Mouse (Mus musculus) heart, postnatal 0 days (tissue): ENCODE measurements around the gene Samd5. TPM values are rescaled to one million over a fixed set of nuclear protein-coding genes. Genes with fewer than 3 reads are reported as not detected.

Source experiments
- ATAC-seq: fragments of 200-750 bp; cut with Nextera tagmentation; 2 replicates; pipeline ENCODE4 v1.8.0; 2017; ENCODE audit warnings: low read depth, moderate number of reproducible peaks, moderate library complexity; ENCODE audit not compliant: insufficient read depth
- DNase-seq: peaks from one replicate; pipeline ENCODE4 v3.0.0-alpha.2; 2016; ENCODE audit warnings: low spot score
- H3K27ac ChIP-seq: fragments of 300-500 bp; sonication (generic); 2 replicates; pipeline ENCODE4 v1.5.1; 2014; ENCODE audit warnings: low read depth, mild to moderate bottlenecking
- H3K27me3 ChIP-seq: fragments of 300-500 bp; sonication (generic); 2 replicates; pipeline ENCODE4 v1.6.1; 2014; ENCODE audit warnings: low read length, mixed read lengths; ENCODE audit not compliant: control insufficient read depth, insufficient read depth
- H3K36me3 ChIP-seq: fragments of 300-500 bp; sonication (generic); replicated peaks from 2 replicates; pipeline ENCODE4 v1.6.1; 2014; ENCODE audit warnings: low read length, mixed read lengths; ENCODE audit not compliant: control insufficient read depth, insufficient read depth
- H3K4me1 ChIP-seq: fragments of 300-500 bp; sonication (generic); 2 replicates; pipeline ENCODE4 v1.6.1; 2014; ENCODE audit warnings: antibody characterized with exemption; ENCODE audit not compliant: control insufficient read depth, insufficient read depth
- H3K4me2 ChIP-seq: fragments of 300-500 bp; sonication (generic); 2 replicates; pipeline ENCODE4 v1.6.1; 2014; ENCODE audit warnings: low read depth, mild to moderate bottlenecking, low read length, moderate library complexity
- H3K4me3 ChIP-seq: fragments of 300-500 bp; sonication (generic); 2 replicates; pipeline ENCODE4 v1.5.1; 2014; ENCODE audit warnings: low read depth, low read length
- H3K9ac ChIP-seq: fragments of 300-500 bp; sonication (generic); replicated peaks from 2 replicates; pipeline ENCODE4 v1.6.1; 2014; ENCODE audit warnings: low read depth, low read length, mixed read lengths
- H3K9me3 ChIP-seq: fragments of 300-500 bp; sonication (generic); replicated peaks from 2 replicates; pipeline ENCODE4 v1.6.1; 2016; ENCODE audit warnings: low read length; ENCODE audit not compliant: control insufficient read depth
- CTCF ChIP-seq: IDR thresholded peaks from 2 replicates; pipeline ENCODE4 v1.5.1; 2016; ENCODE audit warnings: antibody characterized with exemption, control low read depth, low read depth
- EP300 ChIP-seq: IDR thresholded peaks from 2 replicates; pipeline ENCODE4 v1.6.1; 2016; ENCODE audit warnings: antibody characterized with exemption, low read depth
- WGBS: fragments of 180-500 bp; shearing (Covaris S2); extraction: QIAGEN DNeasy Blood & Tissue Kit; methylation state at CpG from one replicate; pipeline ENCODE4 v1.1.7; 2014; 5-methylcytosine and 5-hydroxymethylcytosine counted together
- polyA plus RNA-seq: library from polyadenylated mRNA; unstranded; fragments of >200 nt; fragmentation: Nextera tagmentation; extraction: Ambion mirVana; gene quantifications from 2 replicates; pipeline ENCODE4 v1.2.1, GENCODE M21; 2015
- total RNA-seq: library from RNA; depleted of rRNA; stranded (reverse); fragments of >200 nt; gene quantifications from 2 replicates; pipeline ENCODE4 v1.2.3, GENCODE M21; 2014; ENCODE audit warnings: low replicate concordance

The Samd5 gene
- total and polyA plus RNA-seq, 2 experiments from 2014 or later, result 1.8 to 5.6 TPM

DNA sequence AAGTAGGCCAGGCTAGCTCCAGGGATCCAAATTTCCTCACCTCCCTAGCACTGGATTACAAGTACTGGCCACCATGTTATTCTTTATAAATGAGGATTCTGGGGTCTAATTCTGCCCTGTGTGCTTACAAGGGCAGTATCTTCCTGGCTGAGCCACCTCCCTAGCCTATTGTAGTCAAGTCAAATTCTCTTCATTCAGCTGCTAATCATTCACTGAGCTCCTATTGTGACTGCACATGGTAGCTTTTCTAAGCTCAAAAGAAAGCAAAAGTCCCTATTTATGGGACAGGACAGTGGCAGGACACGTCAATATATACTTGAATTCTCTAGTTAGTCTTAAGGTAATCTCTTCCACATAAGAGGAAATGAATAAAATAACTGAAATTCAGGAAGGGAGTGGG, 49.7 kb downstream of the Samd5 start:
- Histone ChIP-seq H3K9me3 (no peaks in the 10 kb centered on the region), H3K4me1 (no peaks in the 10 kb centered on the region), H3K4me2 (no peak overlapping the region), H3K27ac (no peak overlapping the region), H3K27me3 (no peaks in the 10 kb centered on the region), H3K4me3 (no peak overlapping the region), H3K9ac (no peak overlapping the region), H3K36me3 (no peaks in the 10 kb centered on the region)
- DNase-seq (no peak), ATAC-seq (no peak)
- 54% methylated on average over 1 of the region's 1 CpGs for WGBS
- TF ChIP-seq EP300 (no peak), CTCF (no peak)

- DNase-seq (no peak), ATAC-seq (no peak)
- Histone ChIP-seq H3K4me2 (no peak overlapping the region), H3K4me3 (no peak overlapping the region), H3K27me3 (no peaks in the 10 kb centered on the region), H3K9me3 (no peaks in the 10 kb centered on the region), H3K27ac (no peak overlapping the region), H3K9ac (no peak overlapping the region), H3K36me3 (no peaks in the 10 kb centered on the region), H3K4me1 (no peaks in the 10 kb centered on the region)
- WGBS, result 60% methylated on average over 3 of the region's 3 CpGs
- TF ChIP-seq EP300, result no peak
- no peak for TF ChIP-seq CTCF
Observed at GRCm38 (mm10) chr10:9621926-9622688, 52.9 kb downstream of the Samd5 start.

- no peak overlapping the region for H3K27ac ChIP-seq
- H3K4me2 ChIP-seq, result no peak overlapping the region
- no peaks in the 10 kb centered on the region for H3K4me1 ChIP-seq
- no peak for DNase-seq
- H3K4me3 ChIP-seq, result no peak overlapping the region
- no peak for ATAC-seq
- no peaks in the 10 kb centered on the region for H3K36me3 ChIP-seq
- TF ChIP-seq EP300, result no peak
- no peak for TF ChIP-seq CTCF
- WGBS, result 56% methylated on average over 1 of the region's 1 CpGs
- H3K27me3 ChIP-seq, result no peaks in the 10 kb centered on the region
- H3K9me3 ChIP-seq, result no peaks in the 10 kb centered on the region
- no peak overlapping the region for H3K9ac ChIP-seq
Observed at GRCm38 (mm10) chr10:9621055-9621454, 54.0 kb downstream of the Samd5 start.

DNA sequence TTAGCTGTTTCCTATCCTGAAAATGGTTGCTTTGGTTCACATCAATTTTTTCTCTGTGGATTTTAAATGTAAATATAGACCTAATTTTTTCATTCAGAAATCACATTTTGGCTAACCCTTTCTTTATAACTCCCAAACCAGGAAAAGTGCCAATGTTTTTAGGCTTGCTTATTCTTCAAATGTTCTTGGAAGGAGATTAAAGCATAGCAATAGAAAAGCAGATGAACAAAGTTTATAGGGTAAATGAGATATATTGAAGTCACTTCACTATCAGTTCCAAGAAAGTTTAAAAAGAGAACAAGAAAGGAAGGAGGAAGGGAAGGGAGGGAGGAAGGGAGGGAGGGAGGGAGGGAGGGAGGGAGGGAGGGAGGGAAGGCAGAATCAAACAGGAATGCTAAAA, 60.0 kb downstream of the Samd5 start:
- no peaks in the 10 kb centered on the region for H3K9me3 ChIP-seq
- H3K4me1 ChIP-seq, result peaks cover 4% of the 10 kb centered on the region; the same call in 1 of the 2 replicates
- H3K9ac ChIP-seq, result no peak overlapping the region
- no peak for DNase-seq
- no peak overlapping the region for H3K27ac ChIP-seq
- no peaks in the 10 kb centered on the region for H3K36me3 ChIP-seq
- H3K27me3 ChIP-seq, result no peaks in the 10 kb centered on the region
- no peak for TF ChIP-seq EP300
- TF ChIP-seq CTCF, result no peak
- no peak overlapping the region for H3K4me2 ChIP-seq
- no peak overlapping the region for H3K4me3 ChIP-seq
- ATAC-seq, result no peak

DNA sequence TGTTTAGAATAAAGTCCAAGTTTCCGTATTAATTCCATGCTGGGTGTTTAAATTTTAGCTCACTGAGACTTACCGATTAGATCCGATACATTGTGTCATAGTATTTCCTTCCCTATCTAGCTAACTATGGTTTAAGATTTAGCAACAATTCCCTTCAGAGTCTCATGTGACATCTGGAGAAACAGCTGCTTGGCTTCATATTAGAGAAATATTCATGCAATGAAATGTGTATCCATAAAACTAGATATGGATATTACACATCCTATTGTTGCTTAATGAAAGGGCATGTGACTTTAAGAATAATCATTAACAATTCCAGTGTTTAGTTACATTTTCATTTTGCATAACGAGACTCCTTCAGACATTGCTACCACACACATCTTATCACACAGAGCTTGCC, 66.2 kb downstream of the Samd5 start:
- H3K9ac ChIP-seq, result no peak overlapping the region
- H3K27me3 ChIP-seq, result no peaks in the 10 kb centered on the region
- WGBS, result 75% methylated on average over 4 of the region's 4 CpGs
- H3K4me1 ChIP-seq, result peaks cover 9% of the 10 kb centered on the region; the same call in 1 of the 2 replicates
- no peak for ATAC-seq
- no peak overlapping the region for H3K4me2 ChIP-seq
- TF ChIP-seq EP300 (no peak), CTCF (no peak)
- DNase-seq, result no peak
- no peaks in the 10 kb centered on the region for H3K9me3 ChIP-seq
- no peak overlapping the region for H3K4me3 ChIP-seq
- no peak overlapping the region for H3K27ac ChIP-seq
- H3K36me3 ChIP-seq, result no peaks in the 10 kb centered on the region

DNA sequence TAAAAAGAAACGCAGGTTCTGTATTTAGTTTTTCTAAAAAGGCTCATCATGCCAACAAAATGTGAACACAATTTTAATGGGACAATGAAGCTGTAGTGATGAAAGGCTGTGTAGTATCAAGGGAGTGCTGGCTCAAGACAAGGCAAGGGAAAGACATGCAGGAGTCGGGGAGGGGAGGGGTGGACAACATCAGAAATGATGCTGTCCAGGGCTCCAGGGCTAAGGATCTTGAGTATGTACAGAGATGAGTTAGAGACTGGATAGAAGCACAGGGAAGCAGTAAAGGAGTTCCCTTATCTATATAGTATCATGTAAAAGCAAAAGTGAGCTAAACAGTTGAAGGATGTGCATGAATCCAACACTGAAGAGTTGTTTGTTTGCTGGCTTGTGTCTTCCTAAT, 67.9 kb downstream of the Samd5 start:
- H3K9ac ChIP-seq, result no peak overlapping the region
- no peak for DNase-seq
- no peak overlapping the region for H3K4me3 ChIP-seq
- 75% methylated on average over 2 of the region's 2 CpGs for WGBS
- no peaks in the 10 kb centered on the region for H3K9me3 ChIP-seq
- H3K4me1 ChIP-seq, result peaks cover 12% of the 10 kb centered on the region; the same call in 1 of the 2 replicates
- no peaks in the 10 kb centered on the region for H3K36me3 ChIP-seq
- no peak for ATAC-seq
- no peaks in the 10 kb centered on the region for H3K27me3 ChIP-seq
- no peak overlapping the region for H3K27ac ChIP-seq
- no peak for TF ChIP-seq EP300
- H3K4me2 ChIP-seq, result no peak overlapping the region
